Mouse (Mus musculus) embryonic stem cell, embryonic (primary cell): ENCODE data around the gene Inpp5f.
"Not testable (repeated sequence)": the region's sequence is repeated elsewhere in the genome, so short reads cannot be mapped to it uniquely, and the experiment has no call there.

Experiments
- CTCF ChIA-PET, 4 experiments: fragments of 300-600 bp in 2 of 4; fragments of 350-600 bp in 2 of 4; sonication (Branson Sonifier 250); formaldehyde crosslinking; loops; one replicate each; lab custom pipeline; 2022; ENCODE audit warnings: inconsistent platforms in 2 of 4; lab: Charles Lee
- POLR2A ChIA-PET, 4 experiments: fragments of 300-600 bp in 2 of 4; fragments of 350-600 bp in 2 of 4; sonication (Branson Sonifier 250); formaldehyde crosslinking; loops; one replicate each; lab custom pipeline; 2022; ENCODE audit warnings: antibody characterized with exemption in 4 of 4, inconsistent platforms in 1 of 4; lab: Charles Lee

The Inpp5f gene

GRCm38 (mm10) chr7:128610897-128611798 is at the start of gene Inpp5f:
Inpp5f (plus strand) TSS chr7:128611328.
- ChIA-PET POLR2A (interaction anchor here in 3 of 4 experiments (0.6 to 3.8 kb wide), 45 partner anchors 9 to 669 kb away, joined by 3 to 23 read pairs (median 4); partner anchors contain the start of genes Bag3 (in 3 of the 3), Tial1 (in 3 of the 3) and Mcmbp (in 1 of the 3)), CTCF (interaction anchor here in 3 of 4 experiments (0.5 to 1.3 kb wide), 6 partner anchors 45 to 716 kb away, joined by 3 to 5 read pairs (median 4); partner anchors contain the start of genes Gm21974 (in 1 of the 3), Tial1 (in 1 of the 3) and Vkorc1 (in 1 of the 3))

GRCm38 (mm10) chr7:128563373-128563772 is 47.8 kb upstream of the Inpp5f start:
- ChIA-PET CTCF (interaction anchor here (0.6 to 1.2 kb wide), 9 partner anchors 9 to 1690 kb away, joined by 3 to 6 read pairs (median 4); partner anchors contain the start of gene Tial1 (in 1 of the 4)), POLR2A (interaction anchor here in 1 of 4 experiments (0.6 to 1.7 kb wide), 3 partner anchors 8 to 114 kb away, joined by 3 to 5 read pairs (median 4); partner anchors contain the start of gene Tial1)

- ChIA-PET CTCF (interaction anchor here in 2 of 4 experiments (0.5 to 1.1 kb wide), 5 partner anchors 15 to 838 kb away, joined by 3 to 6 read pairs (median 4); no protein-coding TSS in a partner anchor), POLR2A (interaction anchor here in 3 of 4 experiments (0.6 to 2.1 kb wide), 13 partner anchors 11 to 105 kb away, joined by 3 to 7 read pairs (median 4); partner anchors contain the start of genes Tial1 (in 2 of the 3) and Bag3 (in 1 of the 3))
Measured at GRCm38 (mm10) chr7:128566311-128566710, 44.8 kb upstream of the Inpp5f start.

- POLR2A ChIA-PET: interaction anchor here in 2 of 4 experiments (0.6 to 2.1 kb wide), 7 partner anchors 10 to 792 kb away, joined by 3 to 5 read pairs (median 4); partner anchors contain the start of genes Bag3 (in 1 of the 2) and Tial1 (in 1 of the 2)
- CTCF ChIA-PET: no interaction called here
Measured at GRCm38 (mm10) chr7:128567561-128568244, 43.4 kb upstream of the Inpp5f start.

GRCm38 (mm10) chr7:128569429-128569828 is 41.7 kb upstream of the Inpp5f start:
- POLR2A ChIA-PET: interaction anchor here in 3 of 4 experiments (0.7 to 1.8 kb wide), 7 partner anchors 8 to 108 kb away, joined by 3 to 4 read pairs (median 3); partner anchors contain the start of gene Bag3 (in 1 of the 3)
- CTCF ChIA-PET: not testable (repeated sequence)

- POLR2A ChIA-PET: interaction anchor here in 3 of 4 experiments (1.0 to 1.8 kb wide), 6 partner anchors 7 to 108 kb away, joined by 3 to 4 read pairs (median 3); partner anchors contain the start of gene Bag3 (in 1 of the 3)
- CTCF ChIA-PET: interaction anchor here in 1 of 4 experiments (0.6 kb wide), 1 partner anchor 1423 kb away, joined by 4 read pairs; no protein-coding TSS in a partner anchor
Measured at GRCm38 (mm10) chr7:128569987-128570656, 41.0 kb upstream of the Inpp5f start.

- POLR2A ChIA-PET: interaction anchor here in 1 of 4 experiments (1.3 to 1.8 kb wide), 3 partner anchors 11 to 109 kb away, joined by 3 to 4 read pairs (median 3); no protein-coding TSS in a partner anchor
- CTCF ChIA-PET: interaction anchor here in 1 of 4 experiments (0.6 kb wide), 1 partner anchor 1424 kb away, joined by 4 read pairs; no protein-coding TSS in a partner anchor
Measured at GRCm38 (mm10) chr7:128570657-128571056, 40.5 kb upstream of the Inpp5f start.

- POLR2A ChIA-PET: interaction anchor here in 1 of 4 experiments (0.6 kb wide), 1 partner anchor 11 kb away, joined by 3 read pairs; no protein-coding TSS in a partner anchor
Measured at GRCm38 (mm10) chr7:128572030-128572429, 39.1 kb upstream of the Inpp5f start.

GRCm38 (mm10) chr7:128575211-128575610 is 35.9 kb upstream of the Inpp5f start:
- ChIA-PET POLR2A (interaction anchor here in 1 of 4 experiments (1.1 to 1.4 kb wide), 2 partner anchors 37 to 114 kb away, joined by 3 to 5 read pairs; partner anchors contain the start of gene Tial1), CTCF (interaction anchor here in 2 of 4 experiments (0.6 to 0.9 kb wide), 2 partner anchors 13 to 141 kb away, joined by 3 to 4 read pairs; no protein-coding TSS in a partner anchor)

More at GRCm38 (mm10) chr7:128572030-128572429, 39.1 kb upstream of the Inpp5f start:
- CTCF ChIA-PET: no interaction called here

GRCm38 (mm10) chr7:128575794-128576193 is 35.3 kb upstream of the Inpp5f start:
- POLR2A ChIA-PET: no interaction called here
- CTCF ChIA-PET: no interaction called here

- POLR2A ChIA-PET: interaction anchor here in 3 of 4 experiments (0.5 to 1.6 kb wide), 11 partner anchors 8 to 102 kb away, joined by 3 to 5 read pairs (median 3); partner anchors contain the start of gene Inpp5f (in 1 of the 3)
- CTCF ChIA-PET: no interaction called here
Measured at GRCm38 (mm10) chr7:128577607-128578006, 33.5 kb upstream of the Inpp5f start.

- ChIA-PET POLR2A (interaction anchor here in 2 of 4 experiments (0.7 to 1.3 kb wide), 3 partner anchors 9 to 103 kb away, joined by 3 read pairs; no protein-coding TSS in a partner anchor), CTCF (no interaction called here)
Measured at GRCm38 (mm10) chr7:128578199-128578945, 32.8 kb upstream of the Inpp5f start.

- ChIA-PET POLR2A (no interaction called here), CTCF (interaction anchor here in 1 of 4 experiments (0.9 kb wide), 1 partner anchor 10 kb away, joined by 3 read pairs; no protein-coding TSS in a partner anchor)
Measured at GRCm38 (mm10) chr7:128579381-128579780, 31.7 kb upstream of the Inpp5f start.

- ChIA-PET POLR2A (interaction anchor here in 2 of 4 experiments (1.0 to 1.3 kb wide), 4 partner anchors 12 to 57 kb away, joined by 3 read pairs; partner anchors contain the start of gene Bag3 (in 1 of the 2)), CTCF (interaction anchor here in 1 of 4 experiments (0.9 kb wide), 1 partner anchor 9 kb away, joined by 3 read pairs; no protein-coding TSS in a partner anchor)
Measured at GRCm38 (mm10) chr7:128580318-128580717, 30.8 kb upstream of the Inpp5f start.

GRCm38 (mm10) chr7:128581864-128582484 is 29.2 kb upstream of the Inpp5f start:
- POLR2A ChIA-PET: interaction anchor here in 2 of 4 experiments (0.8 to 1.5 kb wide), 5 partner anchors 12 to 120 kb away, joined by 3 to 7 read pairs (median 4); partner anchors contain the start of gene Tial1 (in 2 of the 2)

More at GRCm38 (mm10) chr7:128581864-128582484, 29.2 kb upstream of the Inpp5f start:
- CTCF ChIA-PET: interaction anchor here in 3 of 4 experiments (0.5 to 0.6 kb wide), 3 partner anchors 8 to 19 kb away, joined by 3 to 4 read pairs (median 3); no protein-coding TSS in a partner anchor
